Mouse (Mus musculus) liver, adult 2 months (tissue): ENCODE measurements around the gene Zmynd11. TPM values are rescaled to one million over a fixed set of nuclear protein-coding genes. Genes with fewer than 3 reads are reported as not detected.
A peak's percentile ranks its signal among the peaks of the same experiment; 100 is the strongest.

Experiments used
- DNase-seq: peaks from one replicate; pipeline ENCODE4 v3.0.0-alpha.2; 2011; ENCODE audit warnings: low read depth, low spot score; ENCODE audit errors: extremely low read depth
- H3K27ac ChIP-seq: fragments of 200-500 bp; replicated peaks from 2 replicates; pipeline ENCODE4 v1.5.1; 2012; ENCODE audit warnings: low read depth, mild to moderate bottlenecking, control low read depth, inconsistent platforms, low read length; ENCODE audit not compliant: insufficient read depth
- H3K27me3 ChIP-seq: fragments of 200-500 bp; 2 replicates; pipeline ENCODE4 v1.6.1; 2012; ENCODE audit warnings: mild to moderate bottlenecking, moderate library complexity, low read length, inconsistent platforms; ENCODE audit not compliant: control insufficient read depth, insufficient read depth
- H3K36me3 ChIP-seq: fragments of 200-500 bp; 2 replicates; pipeline ENCODE4 v1.6.1; 2012; ENCODE audit warnings: low read length, inconsistent platforms; ENCODE audit not compliant: control insufficient read depth, insufficient read depth
- H3K4me1 ChIP-seq: fragments of 200-500 bp; 2 replicates; pipeline ENCODE4 v1.6.1; 2011; ENCODE audit warnings: low read length; ENCODE audit not compliant: control insufficient read depth, insufficient read depth
- H3K4me3 ChIP-seq: fragments of 200-500 bp; 2 replicates; pipeline ENCODE4 v1.5.1; 2011; ENCODE audit warnings: low read depth, mild to moderate bottlenecking, control low read depth, low read length, moderate library complexity; ENCODE audit not compliant: insufficient read depth
- H3K79me2 ChIP-seq: fragments of 200-500 bp; 2 replicates; pipeline ENCODE4 v1.6.1; 2012; ENCODE audit warnings: inconsistent platforms, mild to moderate bottlenecking, low read length, moderate library complexity; ENCODE audit not compliant: control insufficient read depth, insufficient read depth
- H3K9ac ChIP-seq: fragments of 200-500 bp; 2 replicates; pipeline ENCODE4 v1.6.1; 2012; ENCODE audit warnings: low read depth, mild to moderate bottlenecking, control low read depth, inconsistent platforms, low read length
- CTCF ChIP-seq: fragments of 200-500 bp; IDR thresholded peaks from 2 replicates; pipeline ENCODE4 v1.5.1; 2011; ENCODE audit warnings: low read depth, low read length, control low read depth
- POLR2A ChIP-seq: fragments of 200-500 bp; IDR thresholded peaks from 2 replicates; pipeline ENCODE4 v1.6.1; 2011; ENCODE audit warnings: low read length, control low read depth; ENCODE audit not compliant: insufficient read depth; ENCODE audit errors: extremely low read depth
- whole genome bisulfite sequencing: fragments of 180-500 bp; shearing (Covaris S2); methylation state at CpG from one replicate; pipeline ENCODE4 v1.1.7; 2018; 5-methylcytosine and 5-hydroxymethylcytosine counted together
- polyA plus RNA-seq: library from polyadenylated mRNA; depleted of rRNA; stranded (reverse); fragments of >200 nt; gene quantifications from 2 replicates; pipeline ENCODE4 v1.2.3, GENCODE M21; 2012; rRNA removed
- total RNA-seq: library from RNA; depleted of rRNA; stranded (reverse); fragments of >200 nt; gene quantifications from 2 replicates; pipeline ENCODE4 v1.2.3, GENCODE M21; 2014; rRNA removed

The Zmynd11 gene
- 32.7 and 35.5 TPM in 2 replicates for total RNA-seq
- 16.5 and 21.6 TPM in 2 replicates for polyA plus RNA-seq

GRCm38 (mm10) chr13:9764646-9765536, at the start of gene Zmynd11:
Gene Zmynd11, minus strand, starts transcription at chr13:9765330.
- WGBS = 1% methylated on average over 88 of the region's 98 CpGs
- H3K79me2 ChIP-seq = peaks cover 15% of the 10 kb centered on the region; the same call in 1 of the 2 replicates
- TF ChIP-seq CTCF (peak; percentile 11; the same call in 1 of the 2 replicates), POLR2A (no peak)
- peak within 1 kb of the TSS; percentile 83 for H3K27ac ChIP-seq
- DNase-seq = no peak
- peak within 1 kb of the TSS; percentile 96 for H3K4me3 ChIP-seq
- H3K36me3 ChIP-seq = no peaks in the 10 kb centered on the region
- peaks cover 8% of the 10 kb centered on the region for H3K4me1 ChIP-seq
- no peaks in the 10 kb centered on the region for H3K27me3 ChIP-seq
- peak within 1 kb of the TSS; percentile 99 for H3K9ac ChIP-seq

- no peaks in the 10 kb centered on the region for H3K36me3 ChIP-seq
- no peak overlapping the region for H3K4me3 ChIP-seq
- H3K4me1 ChIP-seq = no peaks in the 10 kb centered on the region
- no peaks in the 10 kb centered on the region for H3K27me3 ChIP-seq
- no peak overlapping the region for H3K27ac ChIP-seq
- WGBS = 24% methylated on average over 12 of the region's 12 CpGs
- no peaks in the 10 kb centered on the region for H3K79me2 ChIP-seq
- no peak for DNase-seq
- H3K9ac ChIP-seq = no peak overlapping the region
- no peak for TF ChIP-seq CTCF
- TF ChIP-seq POLR2A = no peak
Measured at GRCm38 (mm10) chr13:9795889-9796631, 30.9 kb upstream of the Zmynd11 start.

GRCm38 (mm10) chr13:9786050-9786449, 20.9 kb upstream of the Zmynd11 start:
- WGBS = 89% methylated on average over 3 of the region's 3 CpGs
- no peaks in the 10 kb centered on the region for H3K4me1 ChIP-seq
- no peak overlapping the region for H3K27ac ChIP-seq
- H3K36me3 ChIP-seq = no peaks in the 10 kb centered on the region
- no peak overlapping the region for H3K9ac ChIP-seq
- no peaks in the 10 kb centered on the region for H3K27me3 ChIP-seq
- no peak overlapping the region for H3K4me3 ChIP-seq
- H3K79me2 ChIP-seq = no peaks in the 10 kb centered on the region
- DNase-seq = no peak
- TF ChIP-seq POLR2A = no peak
- TF ChIP-seq CTCF = no peak

GRCm38 (mm10) chr13:9783717-9784116, 18.6 kb upstream of the Zmynd11 start:
- H3K4me1 ChIP-seq = no peaks in the 10 kb centered on the region
- H3K79me2 ChIP-seq = no peaks in the 10 kb centered on the region
- no peak overlapping the region for H3K27ac ChIP-seq
- peak; percentile 15 for DNase-seq
- no peak overlapping the region for H3K4me3 ChIP-seq
- WGBS = 76% methylated on average over 3 of the region's 3 CpGs
- no peak overlapping the region for H3K9ac ChIP-seq
- H3K36me3 ChIP-seq = no peaks in the 10 kb centered on the region
- no peak for TF ChIP-seq POLR2A
- no peak for TF ChIP-seq CTCF
- no peaks in the 10 kb centered on the region for H3K27me3 ChIP-seq

GRCm38 (mm10) chr13:9775901-9776300, 10.8 kb upstream of the Zmynd11 start:
- no peaks in the 10 kb centered on the region for H3K36me3 ChIP-seq
- no peaks in the 10 kb centered on the region for H3K27me3 ChIP-seq
- H3K27ac ChIP-seq = no peak overlapping the region
- H3K4me3 ChIP-seq = no peak overlapping the region
- no peaks in the 10 kb centered on the region for H3K79me2 ChIP-seq
- H3K9ac ChIP-seq = no peak overlapping the region
- 66% methylated on average over 5 of the region's 5 CpGs for WGBS
- H3K4me1 ChIP-seq = no peaks in the 10 kb centered on the region
- TF ChIP-seq CTCF (no peak), POLR2A (no peak)
- no peak for DNase-seq

- no peak for DNase-seq
- H3K36me3 ChIP-seq = no peaks in the 10 kb centered on the region
- TF ChIP-seq CTCF (no peak), POLR2A (no peak)
- no peaks in the 10 kb centered on the region for H3K27me3 ChIP-seq
- H3K9ac ChIP-seq = no peak overlapping the region
- no peaks in the 10 kb centered on the region for H3K4me1 ChIP-seq
- H3K79me2 ChIP-seq = no peaks in the 10 kb centered on the region
- no peak overlapping the region for H3K27ac ChIP-seq
- no peak overlapping the region for H3K4me3 ChIP-seq
Measured at GRCm38 (mm10) chr13:9774077-9774476, 8.9 kb upstream of the Zmynd11 start.
